Mouse (Mus musculus) liver, embryonic 14.5 days (tissue): ENCODE results near the gene Lysmd1.

Source experiments
- CTCF ChIP-seq: IDR thresholded peaks from 2 replicates; pipeline ENCODE4 v1.5.1; 2016; ENCODE audit warnings: antibody characterized with exemption, low read depth, control low read depth
- EP300 ChIP-seq: IDR thresholded peaks from 2 replicates; pipeline ENCODE4 v1.6.1; 2016; ENCODE audit warnings: antibody characterized with exemption, low read depth

DNA sequence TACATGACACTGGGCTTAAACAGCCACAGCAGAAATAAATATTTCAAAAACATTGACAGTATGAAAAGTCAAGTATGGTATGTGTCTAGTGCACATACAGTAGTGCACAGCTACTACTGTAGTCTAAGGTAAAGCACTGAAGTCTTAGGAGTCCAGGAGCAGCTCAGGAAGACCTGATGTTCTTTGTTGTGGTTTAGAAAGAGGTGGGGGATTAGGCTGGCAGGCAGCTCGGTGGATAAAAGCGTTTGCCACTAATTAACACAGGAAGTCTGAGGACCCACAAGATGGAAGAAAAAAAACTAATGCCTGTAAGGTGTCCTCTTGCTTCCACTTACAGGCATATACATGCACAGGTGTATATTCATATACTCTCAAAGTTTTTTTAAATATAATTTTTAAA lies 33.0 kb upstream of the Lysmd1 start:
- TF ChIP-seq CTCF (no peak), EP300 (no peak)
